Mouse (Mus musculus) liver, adult (tissue): Measurements from ENCODE around the gene Nat8f1.

Source experiments
- GATA4 ChIP-seq: IDR thresholded peaks from 2 replicates; pipeline ENCODE4 v1.6.1; 2014; ENCODE audit warnings: mild to moderate bottlenecking, low read length; ENCODE audit not compliant: insufficient replicate concordance

Gene Nat8f1

GRCm38 (mm10) chr6:85915539-85916513 is at the start of gene Nat8f1:
Gene Nat8f1 (minus strand): TSS chr6:85915687.
- TF ChIP-seq GATA4 = peak; percentile 13; the same call in 1 of the 2 replicates

GRCm38 (mm10) chr6:85961101-85962091 is 45.9 kb upstream of the Nat8f1 start, which contains the start of gene Dusp11:
Gene Dusp11 (minus strand): TSS chr6:85961667.
- TF ChIP-seq GATA4 = no peak

GRCm38 (mm10) chr6:85957581-85957980 is 42.1 kb upstream of the Nat8f1 start:
- no peak for TF ChIP-seq GATA4

GRCm38 (mm10) chr6:85948549-85948948 is 33.1 kb upstream of the Nat8f1 start:
- TF ChIP-seq GATA4 = no peak

- TF ChIP-seq GATA4 = no peak
These were observed 27.0 kb upstream of the Nat8f1 start for GRCm38 (mm10) chr6:85942469-85942868.

- TF ChIP-seq GATA4 = no peak
These were observed 23.2 kb upstream of the Nat8f1 start for GRCm38 (mm10) chr6:85938701-85939100.

GRCm38 (mm10) chr6:85936508-85937465 is 21.3 kb upstream of the Nat8f1 start:
- peak; percentile 10; the same call in 1 of the 2 replicates for TF ChIP-seq GATA4

- TF ChIP-seq GATA4 = no peak
These were observed 20.2 kb upstream of the Nat8f1 start for GRCm38 (mm10) chr6:85935646-85936045.

- no peak for TF ChIP-seq GATA4
These were observed 18.6 kb upstream of the Nat8f1 start for GRCm38 (mm10) chr6:85934047-85934446.

GRCm38 (mm10) chr6:85929312-85929711 is 13.8 kb upstream of the Nat8f1 start:
- TF ChIP-seq GATA4 = no peak; the same call in 1 of the 2 replicates

- TF ChIP-seq GATA4 = no peak
These were observed 12.3 kb upstream of the Nat8f1 start for GRCm38 (mm10) chr6:85927476-85928464.

GRCm38 (mm10) chr6:85926709-85927108 is 11.2 kb upstream of the Nat8f1 start:
- TF ChIP-seq GATA4 = no peak

- TF ChIP-seq GATA4 = no peak
These were observed 8.2 kb upstream of the Nat8f1 start for GRCm38 (mm10) chr6:85923643-85924042.
